Mouse (Mus musculus) ES-E14 (cell line): ENCODE results near the gene Pkp1.

ENCODE experiments used
- HCFC1 ChIP-seq: IDR thresholded peaks from 2 replicates; pipeline ENCODE4 v1.6.1; 2012; ENCODE audit warnings: low read length, inconsistent platforms, borderline replicate concordance; ENCODE audit not compliant: insufficient read depth
- ZC3H11A ChIP-seq: IDR thresholded peaks from 2 replicates; pipeline ENCODE4 v1.6.1; 2012; ENCODE audit warnings: low read depth, mild to moderate bottlenecking, inconsistent platforms, low read length, borderline replicate concordance
- ZNF384 ChIP-seq: IDR thresholded peaks from 2 replicates; pipeline ENCODE4 v1.6.1; 2012; ENCODE audit warnings: low read depth, low read length, inconsistent platforms

- no peak for TF ChIP-seq ZC3H11A
- no peak for TF ChIP-seq ZNF384
- no peak for TF ChIP-seq HCFC1
Measured at GRCm38 (mm10) chr1:135963177-135963576, 44.2 kb upstream of the Pkp1 start.
